Mouse (Mus musculus) right cerebral cortex, postnatal 10 days (tissue): ENCODE measurements around the gene Tenm2.
A peak's percentile ranks its signal among the peaks of the same experiment; 100 is the strongest.

ENCODE experiments used
- DNase-seq, 2 experiments: peaks; one replicate each; pipeline ENCODE4 v3.0.0; 2021; ENCODE audit warnings: low spot score in 2 of 2

Gene Tenm2

GRCm38 (mm10) chr11:37107069-37107468, 128.7 kb downstream of the Tenm2 start:
- DNase-seq, result no peak

GRCm38 (mm10) chr11:37079403-37079802, 156.4 kb downstream of the Tenm2 start:
- no peak for DNase-seq

- DNase-seq, result no peak
Observed at GRCm38 (mm10) chr11:37076989-37077598, 158.7 kb downstream of the Tenm2 start.

- peak in 1 of 2 experiments; percentile 41 for DNase-seq
Observed at GRCm38 (mm10) chr11:37075349-37075748, 160.4 kb downstream of the Tenm2 start.

- no peak for DNase-seq
Observed at GRCm38 (mm10) chr11:37065459-37065858, 170.3 kb downstream of the Tenm2 start.

- DNase-seq, result peak in 1 of 2 experiments; percentile 25
Observed at GRCm38 (mm10) chr11:37046671-37047070, 189.1 kb downstream of the Tenm2 start.

GRCm38 (mm10) chr11:37041259-37041658, 194.5 kb downstream of the Tenm2 start:
- DNase-seq, result no peak

- DNase-seq, result no peak
Observed at GRCm38 (mm10) chr11:37039283-37039682, 196.5 kb downstream of the Tenm2 start.

- no peak for DNase-seq
Observed at GRCm38 (mm10) chr11:37031305-37032055, 204.3 kb downstream of the Tenm2 start.

GRCm38 (mm10) chr11:37011900-37012299, 223.9 kb downstream of the Tenm2 start:
- DNase-seq, result no peak

GRCm38 (mm10) chr11:37009243-37009642, 226.5 kb downstream of the Tenm2 start:
- DNase-seq, result no peak

- no peak for DNase-seq
Observed at GRCm38 (mm10) chr11:36997668-36998067, 238.1 kb downstream of the Tenm2 start.

- DNase-seq, result no peak
Observed at GRCm38 (mm10) chr11:36990895-36991294, 244.9 kb downstream of the Tenm2 start.

GRCm38 (mm10) chr11:36988776-36989565, 246.8 kb downstream of the Tenm2 start:
- peak; percentile 72 to 79 for DNase-seq

- no peak for DNase-seq
Observed at GRCm38 (mm10) chr11:36974142-36974541, 261.6 kb downstream of the Tenm2 start.

GRCm38 (mm10) chr11:36958102-36958501, 277.7 kb downstream of the Tenm2 start:
- no peak for DNase-seq

GRCm38 (mm10) chr11:36941429-36941828, 294.3 kb downstream of the Tenm2 start:
- DNase-seq, result no peak

- no peak for DNase-seq
Observed at GRCm38 (mm10) chr11:36940557-36941110, 295.1 kb downstream of the Tenm2 start.

GRCm38 (mm10) chr11:36929817-36930216, 305.9 kb downstream of the Tenm2 start:
- no peak for DNase-seq

- DNase-seq, result peak in 1 of 2 experiments; percentile 62
Observed at GRCm38 (mm10) chr11:36926705-36927406, 308.9 kb downstream of the Tenm2 start.

- no peak for DNase-seq
Observed at GRCm38 (mm10) chr11:36919301-36919700, 316.5 kb downstream of the Tenm2 start.

- DNase-seq, result no peak
Observed at GRCm38 (mm10) chr11:36911406-36911805, 324.4 kb downstream of the Tenm2 start.
